Mouse (Mus musculus): Measurements from ENCODE around the gene Rnd1. TPM values are rescaled to one million over a fixed set of nuclear protein-coding genes. Genes with fewer than 3 reads are reported as not detected.
A peak's percentile ranks its signal among the peaks of the same experiment; 100 is the strongest.

The Rnd1 gene
- total RNA-seq, 2 experiments from 2014 or later: 0.39 to 0.67 TPM

- ATAC-seq (replicated peaks; ENCODE audit: poor library complexity, severe bottlenecking): no peak
These were observed 31.9 kb downstream of the Rnd1 start for GRCm38 (mm10) chr15:98645057-98646026.

- no peak for ATAC-seq (replicated peaks; ENCODE audit: poor library complexity, severe bottlenecking)
These were observed 32.9 kb downstream of the Rnd1 start for GRCm38 (mm10) chr15:98644406-98644805.

GRCm38 (mm10) chr15:98640157-98640556, 37.1 kb downstream of the Rnd1 start:
- no peak for ATAC-seq (replicated peaks; ENCODE audit: poor library complexity, severe bottlenecking)

GRCm38 (mm10) chr15:98637155-98637554, 40.1 kb downstream of the Rnd1 start:
- ATAC-seq (replicated peaks; ENCODE audit: poor library complexity, severe bottlenecking): no peak

- ATAC-seq (replicated peaks; ENCODE audit: poor library complexity, severe bottlenecking): no peak
These were observed 40.7 kb downstream of the Rnd1 start for GRCm38 (mm10) chr15:98636517-98636916.

- ATAC-seq (replicated peaks; ENCODE audit: poor library complexity, severe bottlenecking): no peak
These were observed 41.9 kb downstream of the Rnd1 start for GRCm38 (mm10) chr15:98635291-98635841.

- ATAC-seq (replicated peaks; ENCODE audit: poor library complexity, severe bottlenecking): peak; percentile 42
These were observed 42.6 kb downstream of the Rnd1 start for GRCm38 (mm10) chr15:98634541-98635081.

GRCm38 (mm10) chr15:98633822-98634470, 43.3 kb downstream of the Rnd1 start:
- no peak for ATAC-seq (replicated peaks; ENCODE audit: poor library complexity, severe bottlenecking)

GRCm38 (mm10) chr15:98632921-98633320, 44.3 kb downstream of the Rnd1 start:
- ATAC-seq (replicated peaks; ENCODE audit: poor library complexity, severe bottlenecking): no peak

- ATAC-seq (replicated peaks; ENCODE audit: poor library complexity, severe bottlenecking): no peak
These were observed 45.0 kb downstream of the Rnd1 start for GRCm38 (mm10) chr15:98632107-98632744.

GRCm38 (mm10) chr15:98631493-98631892, 45.8 kb downstream of the Rnd1 start:
- peak; percentile 59 for ATAC-seq (replicated peaks; ENCODE audit: poor library complexity, severe bottlenecking)

- no peak for ATAC-seq (replicated peaks; ENCODE audit: poor library complexity, severe bottlenecking)
These were observed 46.7 kb downstream of the Rnd1 start, which contains the start of gene Cacnb3 for GRCm38 (mm10) chr15:98630540-98630939. Gene Cacnb3, plus strand, starts transcription at chr15:98630840.

- ATAC-seq (replicated peaks; ENCODE audit: poor library complexity, severe bottlenecking): no peak
These were observed 47.8 kb downstream of the Rnd1 start for GRCm38 (mm10) chr15:98629464-98629863.

GRCm38 (mm10) chr15:98628589-98629254, 48.5 kb downstream of the Rnd1 start:
- 0 out of 2 replicates have a peak, but pooled peaks have one; percentile 31 for ATAC-seq (replicated peaks; ENCODE audit: poor library complexity, severe bottlenecking)

GRCm38 (mm10) chr15:98626487-98627212, 50.6 kb downstream of the Rnd1 start:
- no peak for ATAC-seq (replicated peaks; ENCODE audit: poor library complexity, severe bottlenecking)

GRCm38 (mm10) chr15:98626078-98626477, 51.2 kb downstream of the Rnd1 start:
- ATAC-seq (replicated peaks; ENCODE audit: poor library complexity, severe bottlenecking): no peak

- no peak for ATAC-seq (replicated peaks; ENCODE audit: poor library complexity, severe bottlenecking)
These were observed 53.9 kb downstream of the Rnd1 start for GRCm38 (mm10) chr15:98623361-98623821.

- ATAC-seq (replicated peaks; ENCODE audit: poor library complexity, severe bottlenecking): no peak
These were observed 54.5 kb downstream of the Rnd1 start for GRCm38 (mm10) chr15:98622721-98623120.

- ATAC-seq (replicated peaks; ENCODE audit: poor library complexity, severe bottlenecking): no peak
These were observed 55.1 kb downstream of the Rnd1 start for GRCm38 (mm10) chr15:98622199-98622598.

All from granulocyte monocyte progenitor cell, adult 5-6 weeks (primary cell).